Mouse (Mus musculus) cerebellum, postnatal 14 days (tissue): Measurements from ENCODE around the gene Poln.
A peak's percentile ranks its signal among the peaks of the same experiment; 100 is the strongest.

Source experiments
- DNase-seq, 2 experiments: peaks; one replicate each; pipeline ENCODE4 v3.0.0; 2021; ENCODE audit warnings: mixed read lengths in 2 of 2

The Poln gene

GRCm38 (mm10) chr5:34168950-34169891, at the start of gene Poln, which contains the start of gene Haus3:
TSS of gene Poln (minus strand) at chr5:34169448.
TSS of gene Haus3 (minus strand) at chr5:34169527.
- peak; percentile 97 for DNase-seq

DNA sequence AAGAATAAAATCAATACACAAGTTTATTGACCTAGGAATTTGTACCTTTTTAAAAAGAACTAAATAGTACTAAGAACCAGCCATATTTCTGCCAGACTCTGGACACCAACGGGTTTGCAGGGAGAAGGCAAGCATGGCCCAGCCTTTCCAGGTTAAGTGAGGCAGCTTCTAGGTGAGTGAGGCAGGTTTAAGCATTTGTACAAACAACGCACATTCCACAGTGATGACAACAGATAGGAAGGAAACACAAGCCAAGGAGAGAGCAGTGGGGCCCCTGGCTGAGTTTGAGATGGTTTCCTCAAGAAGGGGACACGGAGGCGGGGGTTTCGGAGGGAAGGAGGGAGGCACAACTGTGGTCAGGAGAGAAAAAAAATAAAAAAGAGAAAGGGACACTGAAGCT, 49.4 kb upstream of the Poln start:
- no peak for DNase-seq

DNA sequence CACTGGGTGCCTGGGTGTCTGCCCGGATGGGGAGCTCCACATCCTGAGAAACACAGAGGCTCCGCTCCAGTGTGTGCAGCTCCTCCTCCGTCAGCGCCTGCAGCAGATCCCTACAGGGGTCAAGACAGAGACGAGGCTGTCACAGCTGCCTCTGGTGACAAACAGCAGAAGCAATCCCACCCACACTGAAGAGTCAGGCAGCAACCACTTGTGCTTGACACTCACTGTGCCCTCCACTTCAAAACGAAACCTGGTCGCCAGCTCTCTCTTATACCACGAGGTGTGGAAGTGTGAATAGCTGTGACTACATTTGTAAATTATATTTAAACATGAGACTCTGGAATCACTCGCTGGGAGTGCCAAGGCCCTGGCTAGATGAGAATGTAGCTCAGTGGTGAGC, 48.5 kb upstream of the Poln start:
- no peak for DNase-seq

DNA sequence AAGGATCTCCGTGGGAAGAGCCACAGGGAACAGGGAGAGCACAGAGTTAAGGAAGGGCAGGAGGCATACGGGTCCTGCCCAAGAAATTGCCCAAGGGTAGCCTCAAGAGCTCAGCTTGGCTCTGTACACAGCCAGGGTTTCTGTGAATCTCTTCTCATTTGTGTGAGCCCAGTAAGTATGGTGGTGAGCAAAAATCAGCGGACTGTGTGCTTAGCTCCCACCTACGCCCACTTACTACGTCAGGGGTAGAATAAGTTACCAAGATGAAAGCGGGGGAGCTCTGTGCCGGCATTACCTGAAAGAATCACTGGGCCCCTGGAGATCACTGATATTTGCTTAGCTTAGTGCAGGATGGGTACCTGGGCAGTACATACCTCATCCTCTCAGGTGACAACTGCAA, 46.8 kb upstream of the Poln start:
- no peak for DNase-seq

GRCm38 (mm10) chr5:34213659-34214058, 44.4 kb upstream of the Poln start:
- DNase-seq = peak; percentile 53 to 60

GRCm38 (mm10) chr5:34210279-34210678, 41.0 kb upstream of the Poln start:
- DNase-seq = peak; percentile 86 to 87

- DNase-seq = no peak
Measured at GRCm38 (mm10) chr5:34207503-34207902, 38.3 kb upstream of the Poln start.

- peak; percentile 61 to 72 for DNase-seq
Measured at GRCm38 (mm10) chr5:34205788-34206187, 36.5 kb upstream of the Poln start.

DNA sequence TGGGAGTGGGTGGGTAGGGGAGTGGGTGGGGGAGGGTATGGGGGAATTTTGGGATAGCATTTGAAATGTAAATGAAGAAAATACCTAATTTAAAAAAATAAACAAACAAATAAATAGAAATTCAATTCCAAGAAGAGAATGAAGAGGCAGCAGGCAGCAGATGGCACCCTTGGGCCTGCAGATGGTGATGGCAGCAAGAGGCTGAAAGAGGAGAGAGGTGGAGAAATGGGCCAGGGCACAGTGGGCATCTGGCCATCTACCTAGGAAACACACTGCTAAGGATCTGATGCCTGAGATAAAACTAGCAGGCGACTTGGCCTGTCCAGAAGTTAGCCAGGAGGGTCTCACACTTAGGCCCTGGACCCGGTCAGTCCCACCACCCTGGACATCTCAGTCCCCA, 35.7 kb upstream of the Poln start:
- peak; percentile 92 for DNase-seq

DNA sequence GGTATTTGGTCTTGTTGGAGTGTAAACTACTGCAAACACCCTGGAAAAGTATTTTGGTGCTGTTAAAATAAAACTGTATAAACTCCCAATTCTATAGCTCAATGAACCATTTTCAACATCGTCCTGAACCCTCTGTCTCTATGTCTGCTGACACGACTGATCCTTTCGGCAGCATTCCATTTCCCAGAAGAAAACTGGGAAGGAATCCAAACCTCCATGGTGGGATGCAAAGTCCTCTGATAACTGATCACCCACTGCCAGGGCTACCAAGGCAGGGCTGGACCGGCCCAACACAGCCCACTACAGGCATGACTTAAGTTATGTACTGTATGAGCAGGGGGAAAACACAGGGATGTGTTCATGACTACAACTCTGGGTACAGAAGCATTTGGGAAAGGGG, 32.8 kb upstream of the Poln start:
- peak in 1 of 2 experiments; percentile 59 for DNase-seq

DNA sequence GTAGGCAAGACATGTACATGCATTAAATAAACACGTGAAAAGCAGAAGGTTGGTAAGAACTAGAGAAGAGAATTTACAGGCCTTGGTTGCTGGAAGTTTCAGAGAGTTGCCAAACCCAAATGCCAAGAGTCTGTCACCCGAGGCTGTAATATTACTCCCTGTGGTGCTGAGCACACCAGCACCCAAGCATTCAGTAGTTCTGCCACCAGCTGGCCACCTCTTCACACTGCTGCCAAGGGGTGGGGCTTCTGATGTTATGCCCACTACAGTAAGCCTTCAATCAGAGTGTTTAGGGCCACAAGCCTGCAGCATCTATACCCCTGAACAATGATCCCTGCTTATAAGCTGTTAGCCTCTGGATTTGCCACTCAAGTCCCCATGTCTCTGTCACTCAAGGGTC, 32.1 kb upstream of the Poln start:
- no peak for DNase-seq

DNA sequence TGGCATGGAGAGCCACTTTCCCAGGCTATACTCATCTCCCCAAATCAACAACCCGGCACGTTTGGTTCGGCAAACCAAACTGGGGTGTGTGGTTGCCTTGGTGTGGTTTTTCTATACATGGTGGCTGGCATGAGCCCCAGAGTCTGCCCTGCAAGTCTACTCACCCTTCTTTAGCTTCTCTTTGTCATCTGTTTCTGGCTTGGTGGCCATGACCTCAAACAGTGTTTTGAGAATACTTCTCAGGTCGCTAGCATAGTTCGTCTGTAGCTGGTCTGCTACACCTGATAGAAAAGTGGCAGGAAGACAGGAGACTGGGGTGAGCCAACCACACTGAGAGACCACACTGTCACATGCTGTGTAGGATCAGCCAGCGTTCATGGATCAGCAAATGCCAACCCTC, 29.4 kb upstream of the Poln start:
- DNase-seq = no peak

DNA sequence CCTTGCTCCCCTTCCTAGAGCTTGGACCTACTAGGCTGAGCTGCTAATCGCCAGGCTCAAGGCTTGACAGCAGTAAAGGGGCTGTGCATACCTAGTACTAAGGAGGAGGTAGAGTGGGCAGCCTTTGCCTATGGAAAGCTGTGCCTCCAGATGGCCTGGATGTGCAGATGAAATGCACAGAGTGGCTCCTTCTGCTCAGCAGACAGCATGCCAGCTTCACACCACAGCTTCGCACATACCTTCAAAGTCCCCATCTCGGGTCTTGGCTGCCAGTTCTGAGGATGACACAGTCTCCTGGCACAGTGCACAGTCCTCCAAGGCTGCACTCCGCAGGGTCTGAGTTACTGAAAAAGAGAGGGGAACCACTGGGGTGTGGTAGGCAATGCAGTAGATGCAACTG, 28.0 kb upstream of the Poln start:
- peak; percentile 73 for DNase-seq

DNA sequence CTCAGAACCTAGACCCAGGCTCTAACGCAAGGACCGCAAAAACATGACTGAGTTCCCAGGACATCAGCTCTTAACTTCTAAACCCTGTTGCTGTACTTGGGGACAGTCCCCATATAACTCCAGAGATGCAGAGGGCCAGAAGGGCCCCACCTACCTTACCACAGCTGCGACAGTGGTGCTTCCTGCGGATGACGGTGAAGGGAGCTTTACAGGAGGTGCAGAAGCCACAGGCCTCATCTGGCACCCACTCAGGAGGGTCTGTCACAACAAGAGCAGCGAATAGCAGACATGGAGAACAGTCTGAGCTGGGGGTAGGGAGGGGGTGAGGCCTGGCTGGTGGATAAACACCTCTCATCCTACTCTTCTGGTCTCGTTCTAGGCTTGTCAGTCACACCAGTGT, 27.2 kb upstream of the Poln start:
- no peak for DNase-seq

DNA sequence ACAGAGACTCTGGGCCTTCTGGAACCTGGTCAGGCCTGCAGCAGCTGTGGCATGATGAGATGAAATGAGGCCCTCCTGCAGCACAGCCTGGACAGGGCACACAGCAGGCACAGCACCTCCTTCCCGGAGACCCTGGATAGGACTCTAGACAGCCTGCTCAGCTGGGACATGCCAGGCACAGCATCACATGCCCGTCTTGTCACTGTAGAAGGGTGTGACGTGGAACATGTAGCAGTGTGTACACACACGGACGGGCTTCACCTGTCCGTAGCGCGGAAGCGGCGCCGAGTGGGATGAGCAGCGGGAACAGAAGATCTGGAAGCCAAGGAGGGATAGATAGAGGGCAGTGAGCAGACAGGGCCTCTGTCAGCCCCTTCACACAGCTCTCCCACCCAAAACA, 26.5 kb upstream of the Poln start:
- DNase-seq = peak in 1 of 2 experiments; percentile 6

GRCm38 (mm10) chr5:34194975-34195662, 25.9 kb upstream of the Poln start:
- DNase-seq = no peak

GRCm38 (mm10) chr5:34194426-34194825, 25.2 kb upstream of the Poln start:
- DNase-seq = no peak

DNA sequence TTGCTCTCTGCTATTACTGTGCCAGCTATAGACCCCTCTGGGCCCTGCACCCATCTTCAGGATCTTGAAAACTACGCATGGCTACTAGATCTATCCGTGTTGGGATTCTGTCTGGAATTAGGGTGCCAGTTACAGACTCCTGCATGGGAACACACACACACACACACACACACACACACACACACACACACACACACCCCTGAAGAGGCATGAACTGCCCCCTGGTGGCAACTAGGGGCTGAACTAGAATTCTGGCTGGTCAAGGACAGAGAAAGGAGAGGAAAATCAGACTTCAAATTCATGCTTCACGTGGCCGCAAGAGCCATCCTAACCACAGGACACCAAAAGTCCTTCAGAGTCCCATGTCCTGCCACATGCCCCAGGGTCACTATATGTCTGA, 22.6 kb upstream of the Poln start:
- DNase-seq = peak in 1 of 2 experiments; percentile 60

DNA sequence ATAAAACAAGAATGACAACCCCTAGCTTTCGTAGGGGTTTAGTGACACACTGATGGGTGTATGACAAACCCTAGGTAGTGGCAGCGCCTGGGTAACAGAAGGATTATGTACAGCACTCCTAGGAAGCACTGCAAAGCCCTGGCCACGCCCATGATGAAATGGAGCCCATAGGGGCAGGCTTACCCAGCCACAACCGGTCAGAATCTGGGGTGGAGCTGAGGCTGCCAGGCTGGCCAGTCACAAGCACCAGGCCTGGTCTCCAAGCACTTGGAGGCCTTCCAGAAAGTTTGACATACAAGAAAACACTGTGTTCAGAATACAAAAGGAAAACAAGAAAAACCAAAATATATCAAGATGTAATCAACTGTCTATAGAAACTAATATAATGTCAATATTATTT, 21.8 kb upstream of the Poln start:
- peak in 1 of 2 experiments; percentile 62 for DNase-seq

GRCm38 (mm10) chr5:34189521-34189920, 20.3 kb upstream of the Poln start:
- peak in 1 of 2 experiments; percentile 15 for DNase-seq

DNA sequence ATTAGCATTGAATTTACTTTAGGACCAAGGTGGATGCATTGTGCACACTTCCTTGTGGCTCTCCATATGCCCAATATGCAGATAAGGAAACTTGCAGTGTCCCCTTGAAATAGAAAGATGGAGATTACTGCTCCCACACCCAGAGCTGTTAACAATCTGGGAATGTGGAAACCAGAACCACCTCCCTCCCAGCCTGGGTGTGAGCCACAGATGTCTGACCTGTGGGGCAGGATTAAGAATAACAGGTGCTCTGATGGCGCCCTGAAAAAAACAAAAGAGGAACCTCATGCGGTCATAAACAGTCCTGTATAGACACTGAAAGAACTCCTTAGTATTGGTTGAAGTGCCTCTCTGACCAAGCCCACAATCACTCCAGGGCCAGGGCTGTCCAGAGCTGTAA, 19.6 kb upstream of the Poln start:
- peak in 1 of 2 experiments; percentile 17 for DNase-seq

GRCm38 (mm10) chr5:34187601-34188316, 18.5 kb upstream of the Poln start, which contains the start of gene Mxd4:
TSS of gene Mxd4 (minus strand) at chr5:34187720.
- peak; percentile 100 for DNase-seq

GRCm38 (mm10) chr5:34186961-34187391, 17.7 kb upstream of the Poln start:
- peak; percentile 66 to 67 for DNase-seq
